Mouse (Mus musculus) liver, embryonic 14.5 days (tissue): ENCODE results near the gene Comtd1. TPM values are rescaled to one million over a fixed set of nuclear protein-coding genes. Genes with fewer than 3 reads are reported as not detected.

Source experiments
- ATAC-seq: fragments of 200-750 bp; cut with Nextera tagmentation; 2 replicates; pipeline ENCODE4 v1.8.0; 2017; ENCODE audit warnings: moderate number of reproducible peaks, mild to moderate bottlenecking, moderate library complexity; ENCODE audit not compliant: insufficient read depth
- DNase-seq, 3 experiments: peaks; one replicate each; pipeline ENCODE4 v3.0.0-alpha.2; 2012 to 2013; ENCODE audit warnings: low read depth in 3 of 3, low spot score in 3 of 3
- H3K27ac ChIP-seq: fragments of 300-500 bp; sonication (generic); 2 replicates; pipeline ENCODE4 v1.5.1; 2014; ENCODE audit warnings: moderate library complexity, mild to moderate bottlenecking, control low read depth, inconsistent platforms
- H3K27me3 ChIP-seq: fragments of 300-500 bp; sonication (generic); 2 replicates; pipeline ENCODE4 v1.6.1; 2014; ENCODE audit warnings: mild to moderate bottlenecking, low read length, moderate library complexity; ENCODE audit not compliant: control insufficient read depth, insufficient read depth
- H3K36me3 ChIP-seq: fragments of 300-500 bp; sonication (generic); replicated peaks from 2 replicates; pipeline ENCODE4 v1.6.1; 2014; ENCODE audit warnings: low read depth; ENCODE audit not compliant: control insufficient read depth, insufficient read depth
- H3K4me1 ChIP-seq, 2 experiments: fragments of 200-500 bp in 1 of 2; fragments of 300-500 bp in 1 of 2; sonication (generic) in 1 of 2; replicated peaks; 2 replicates each; pipeline ENCODE4 v1.6.1; 2012 to 2014; ENCODE audit warnings: antibody characterized with exemption in 1 of 2, inconsistent platforms in 1 of 2, low read length in 1 of 2; ENCODE audit not compliant: control insufficient read depth in 2 of 2, insufficient read depth in 2 of 2
- H3K4me2 ChIP-seq: fragments of 300-500 bp; sonication (generic); 2 replicates; pipeline ENCODE4 v1.6.1; 2014; ENCODE audit warnings: low read depth, mild to moderate bottlenecking, control low read depth, moderate library complexity
- H3K4me3 ChIP-seq, 2 experiments: fragments of 200-500 bp in 1 of 2; fragments of 300-500 bp in 1 of 2; sonication (generic) in 1 of 2; 2 replicates each; pipeline ENCODE4 v1.5.1; 2012 to 2014; ENCODE audit warnings: low read depth in 2 of 2, low read length in 2 of 2, mild to moderate bottlenecking in 2 of 2, control low read depth in 1 of 2, inconsistent platforms in 1 of 2, moderate library complexity in 1 of 2; ENCODE audit not compliant: insufficient read depth in 1 of 2
- H3K9ac ChIP-seq: fragments of 300-500 bp; sonication (generic); replicated peaks from 2 replicates; pipeline ENCODE4 v1.6.1; 2014; ENCODE audit warnings: mild to moderate bottlenecking, control low read depth, moderate library complexity
- H3K9me3 ChIP-seq: fragments of 300-500 bp; sonication (generic); 2 replicates; pipeline ENCODE4 v1.6.1; 2016; ENCODE audit warnings: low read length, mixed read lengths; ENCODE audit not compliant: control insufficient read depth
- CTCF ChIP-seq: IDR thresholded peaks from 2 replicates; pipeline ENCODE4 v1.5.1; 2016; ENCODE audit warnings: antibody characterized with exemption, low read depth, control low read depth
- EP300 ChIP-seq: IDR thresholded peaks from 2 replicates; pipeline ENCODE4 v1.6.1; 2016; ENCODE audit warnings: antibody characterized with exemption, low read depth
- WGBS: fragments of 180-500 bp; shearing (Covaris S2); extraction: QIAGEN DNeasy Blood & Tissue Kit; methylation state at CpG from one replicate; pipeline ENCODE4 v1.1.7; 2014; ENCODE audit not compliant: insufficient replicate concordance; 5-methylcytosine and 5-hydroxymethylcytosine counted together
- polyA plus RNA-seq, 2 experiments: library from polyadenylated mRNA; depleted of rRNA in 1 of 2; stranded (reverse) in 1 of 2; unstranded in 1 of 2; fragments of >200 nt; fragmentation: Nextera tagmentation in 1 of 2; extraction: Ambion mirVana in 1 of 2; gene quantifications; 2 replicates each; pipeline versions ENCODE4 v1.2.1 to v1.2.3; 2012 to 2014

The Comtd1 gene
- polyA plus RNA-seq, 2 experiments: 14.3 to 25.8 TPM

DNA sequence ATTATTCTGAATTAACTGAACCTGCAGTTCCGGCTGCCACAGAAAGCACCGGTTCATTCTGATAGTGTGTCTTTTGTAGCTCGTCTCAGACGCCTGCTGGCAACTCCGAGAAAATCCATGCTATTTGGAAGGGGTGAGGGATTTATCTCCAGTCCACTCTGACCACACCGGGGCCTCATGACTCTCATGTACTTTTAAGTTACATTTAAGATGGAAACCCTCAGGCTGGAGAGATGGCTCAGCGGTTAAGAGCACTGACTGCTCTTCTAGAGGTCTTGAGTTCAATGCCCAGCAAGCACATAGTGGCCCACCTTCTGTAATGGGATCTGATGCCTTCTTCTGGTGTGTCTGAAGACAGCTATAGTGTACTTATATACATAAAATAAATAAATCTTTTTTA lies 26.5 kb downstream of the Comtd1 start:
- Histone ChIP-seq H3K4me2 (no peak overlapping the region), H3K36me3 (no peaks in the 10 kb centered on the region), H3K27me3 (no peaks in the 10 kb centered on the region), H3K27ac (peak overlapping the region; percentile 89), H3K9ac (peak overlapping the region; percentile 28), H3K4me3 (no peak overlapping the region), H3K9me3 (no peaks in the 10 kb centered on the region), H3K4me1 (peaks cover 19 to 34% of the 10 kb centered on the region in 2 experiments)
- 44% methylated on average over 7 of the region's 7 CpGs for WGBS
- no peak for ATAC-seq
- no peak for DNase-seq
- TF ChIP-seq EP300: no peak
- TF ChIP-seq CTCF: no peak

GRCm38 (mm10) chr14:21820880-21821505 lies 27.8 kb downstream of the Comtd1 start:
- Histone ChIP-seq H3K27ac (no peak overlapping the region), H3K9ac (no peak overlapping the region), H3K27me3 (no peaks in the 10 kb centered on the region), H3K4me2 (no peak overlapping the region), H3K4me1 (peaks cover 19 to 31% of the 10 kb centered on the region in 2 experiments), H3K36me3 (no peaks in the 10 kb centered on the region), H3K4me3 (no peak overlapping the region), H3K9me3 (no peaks in the 10 kb centered on the region)
- 82% methylated on average over 4 of the region's 4 CpGs for WGBS
- DNase-seq: no peak
- no peak for ATAC-seq
- TF ChIP-seq CTCF (peak; percentile 64), EP300 (no peak)

DNA sequence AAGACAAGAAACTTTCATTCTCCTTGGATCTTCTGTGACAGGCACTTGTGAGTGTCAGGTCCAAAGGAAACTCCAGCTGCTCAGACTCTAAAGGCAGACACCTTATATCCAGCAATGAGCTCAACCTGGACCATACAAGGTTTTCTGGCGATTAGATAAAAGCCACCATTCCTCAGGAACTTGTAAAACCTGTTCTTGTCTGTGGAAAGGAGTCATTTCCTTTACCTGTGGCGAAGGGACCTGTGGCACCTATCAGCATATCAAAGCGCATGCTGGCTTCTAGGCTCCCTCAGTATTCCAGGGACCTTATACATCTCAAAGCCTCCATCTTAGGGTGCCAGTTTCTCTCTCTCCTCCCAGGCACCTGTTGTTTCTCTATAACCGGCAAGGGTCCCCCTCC lies 31.3 kb downstream of the Comtd1 start:
- H3K4me1 ChIP-seq: peaks cover 15 to 20% of the 10 kb centered on the region in 2 experiments
- no peaks in the 10 kb centered on the region for H3K36me3 ChIP-seq
- H3K9me3 ChIP-seq: no peaks in the 10 kb centered on the region
- no peak overlapping the region for H3K9ac ChIP-seq
- no peak overlapping the region for H3K27ac ChIP-seq
- no peak for TF ChIP-seq EP300
- no peak for TF ChIP-seq CTCF
- DNase-seq (no peak), ATAC-seq (no peak)
- 56% methylated on average over 4 of the region's 4 CpGs for WGBS
- H3K27me3 ChIP-seq: no peaks in the 10 kb centered on the region
- H3K4me3 ChIP-seq: no peak overlapping the region
- no peak overlapping the region for H3K4me2 ChIP-seq

DNA sequence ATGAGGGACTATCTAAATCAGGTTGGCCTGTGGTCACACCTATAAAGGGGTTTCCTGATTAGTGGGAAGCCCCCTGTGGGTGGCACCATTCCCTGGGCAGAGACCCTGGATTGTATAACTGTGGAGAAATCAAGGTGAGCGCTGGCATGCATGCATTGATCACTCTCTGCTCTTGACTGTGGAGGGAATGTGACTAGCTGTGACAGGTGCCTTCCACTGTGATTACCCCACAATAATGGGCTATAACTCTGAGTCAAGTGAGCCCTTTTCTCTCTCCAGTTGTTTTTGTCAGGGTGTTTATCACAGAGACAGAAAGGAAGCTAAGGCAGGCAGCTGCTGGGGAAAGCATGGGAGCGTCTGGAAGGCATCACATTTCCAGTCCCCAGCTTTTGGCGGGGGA lies 32.5 kb downstream of the Comtd1 start:
- Histone ChIP-seq H3K9me3 (no peaks in the 10 kb centered on the region), H3K4me2 (no peak overlapping the region), H3K27ac (no peak overlapping the region), H3K4me1 (peaks cover 10 to 13% of the 10 kb centered on the region in 2 experiments), H3K4me3 (no peak overlapping the region), H3K36me3 (no peaks in the 10 kb centered on the region), H3K27me3 (no peaks in the 10 kb centered on the region), H3K9ac (no peak overlapping the region)
- 55% methylated on average over 3 of the region's 3 CpGs for WGBS
- ATAC-seq: no peak
- no peak for DNase-seq
- TF ChIP-seq CTCF (no peak), EP300 (no peak)

DNA sequence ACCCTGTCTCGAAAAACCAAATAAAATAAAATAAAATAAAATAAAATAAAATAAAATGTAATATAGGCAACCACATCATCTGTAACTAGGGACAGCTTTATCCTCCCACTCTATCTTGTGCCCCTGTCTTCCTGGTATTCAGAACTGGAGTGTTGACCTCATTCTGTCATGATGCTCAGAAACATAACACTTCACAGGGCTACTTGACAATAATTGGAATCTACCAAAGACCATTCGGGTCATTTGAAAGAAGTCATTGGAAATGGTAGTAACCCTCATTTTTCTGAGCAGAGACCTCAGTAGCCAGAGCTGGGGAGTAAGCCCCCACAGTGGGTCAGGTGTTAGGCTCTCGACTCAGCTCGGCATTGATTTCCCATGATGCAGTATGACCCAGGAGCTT lies 34.2 kb downstream of the Comtd1 start:
- no peak overlapping the region for H3K9ac ChIP-seq
- no peaks in the 10 kb centered on the region for H3K36me3 ChIP-seq
- no peaks in the 10 kb centered on the region for H3K27me3 ChIP-seq
- ATAC-seq (no peak), DNase-seq (no peak)
- H3K27ac ChIP-seq: no peak overlapping the region
- H3K4me1 ChIP-seq: peaks cover 10 to 13% of the 10 kb centered on the region in 2 experiments
- H3K4me3 ChIP-seq: no peak overlapping the region
- 65% methylated on average over 4 of the region's 4 CpGs for WGBS
- no peak for TF ChIP-seq CTCF
- TF ChIP-seq EP300: no peak
- no peaks in the 10 kb centered on the region for H3K9me3 ChIP-seq
- H3K4me2 ChIP-seq: no peak overlapping the region
